ENCODE assay signal across 11 mouse cellular contexts in the genomic region with DNA sequence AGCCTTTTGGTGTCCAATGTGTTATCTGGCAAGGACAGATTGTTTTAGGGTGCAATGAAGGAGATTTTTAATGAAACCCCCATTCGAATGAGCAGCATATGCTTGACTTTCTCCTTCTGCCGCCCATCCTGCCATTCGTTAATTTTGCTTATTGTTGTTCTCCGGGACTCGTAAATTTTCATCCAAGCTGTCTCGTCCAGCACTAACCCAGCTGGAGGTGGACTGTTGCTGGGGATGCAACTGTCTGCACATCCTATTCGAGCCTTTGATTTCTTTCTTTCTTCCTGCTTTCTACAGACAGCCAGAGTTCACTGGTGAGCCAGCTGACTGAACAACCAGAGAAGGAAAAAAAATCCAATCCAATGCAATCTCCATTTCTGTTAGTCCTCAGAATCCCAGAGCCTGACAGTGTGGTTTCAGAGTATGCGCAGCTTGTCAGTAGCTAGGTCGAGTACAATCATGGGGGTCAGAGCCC.
DNase-seq lines count a peak whose midpoint lies in the region; ATAC-seq lines count a peak whose summit lies in the region.
"Had no signal": no experiment of that assay in that cellular context is flagged by ENCODE, and none has a peak within 500 bp of the region (broad histone marks: within the 10 kb centered on the region; RNA-seq: fewer than 3 reads in every experiment).

No protein-coding gene starts in this region.

- no peak for ATAC-seq in activated CD4-positive, CD25-positive, alpha-beta regulatory T cell, adult 4 months

- DNase-seq in cerebellum, postnatal 14 days, result peak; percentile 10 to 17
- DNase-seq in cerebellum, adult 9-11 months, result no peak
- DNase-seq in kidney, postnatal 10 days, result peak; percentile 33
- no peak for DNase-seq in kidney, adult 18-20 months
- DNase-seq in layer of hippocampus, adult 11-12 months (ENCODE audit: low spot score), result peak; percentile 49
- peak; percentile 16 for DNase-seq in neural tube, embryonic 10.5 days (ENCODE audit: extremely low spot score, low spot score)
- DNase-seq in left cerebral cortex, adult 9 months (ENCODE audit: low spot score in 2 of 2), result no peak
- DNase-seq: adrenal gland, adult 8-10 months; cerebellum, adult 18-20 months; gastrocnemius, postnatal 36 days had no signal

Comparison
In these comparisons a context has a peak if more than half of its experiments do, and no peak if none do; other contexts are left out.
1. DNase-seq: peak in cerebellum, postnatal 14 days (2 of 2), kidney, postnatal 10 days (single experiment), layer of hippocampus, adult 11-12 months (single experiment) and neural tube, embryonic 10.5 days (single experiment); none in cerebellum, adult 9-11 months (single experiment), kidney, adult 18-20 months (single experiment) and left cerebral cortex, adult 9 months (0 of 2).